ENCODE assay signal across 9 mouse cellular contexts in genomic region chr7:19279052-19279451, GRCm38 (mm10). TPM values are rescaled to one million over a fixed set of nuclear protein-coding genes. Genes with fewer than 3 reads are reported as not detected.
DNase-seq lines count a peak whose midpoint lies in the region; ATAC-seq lines count a peak whose summit lies in the region.
"Had no signal": no experiment of that assay in that cellular context is flagged by ENCODE, and none has a peak within 500 bp of the region (broad histone marks: within the 10 kb centered on the region; RNA-seq: fewer than 3 reads in every experiment).

No protein-coding gene starts in this region.

- no peak for DNase-seq in kidney, postnatal 25 days
- no peak for DNase-seq in cerebellum, adult 9-11 months
- DNase-seq in urinary bladder, postnatal 25 days (ENCODE audit: low spot score), result no peak
- DNase-seq in cerebellum, postnatal 36 days, result no peak
- DNase-seq: cerebellum, adult 18-20 months had no signal

- H3K27ac ChIP-seq in kidney, embryonic 15.5 days, result no peak overlapping the region
- H3K27ac ChIP-seq in embryonic facial prominence, embryonic 15.5 days (replicated peaks), result no peak overlapping the region
- H3K27ac ChIP-seq in limb, embryonic 12.5 days, result no peak overlapping the region
- H3K27ac ChIP-seq in neural tube, embryonic 14.5 days (ENCODE audit: low read depth, low read length), result no peak overlapping the region

- no peaks in the 10 kb centered on the region for H3K9me3 ChIP-seq in kidney, embryonic 15.5 days (replicated peaks)
- H3K9me3 ChIP-seq in embryonic facial prominence, embryonic 15.5 days (replicated peaks), result no peaks in the 10 kb centered on the region
- H3K9me3 ChIP-seq in limb, embryonic 12.5 days, result 0 out of 2 replicates have a peak, but pooled peaks cover 3% of the 10 kb centered on the region
- H3K9me3 ChIP-seq in neural tube, embryonic 14.5 days (ENCODE audit: control insufficient read depth, low read length), result no peaks in the 10 kb centered on the region

- H3K27me3 ChIP-seq in kidney, embryonic 15.5 days, result peaks cover 60% of the 10 kb centered on the region
- peaks cover 54% of the 10 kb centered on the region for H3K27me3 ChIP-seq in embryonic facial prominence, embryonic 15.5 days
- H3K27me3 ChIP-seq in limb, embryonic 12.5 days, result peaks cover 72% of the 10 kb centered on the region
- H3K27me3 ChIP-seq in neural tube, embryonic 14.5 days (ENCODE audit: control insufficient read depth, insufficient read depth, low read length), result peaks cover 32% of the 10 kb centered on the region

- peak overlapping the region; percentile 62 for H3K4me2 ChIP-seq in kidney, embryonic 15.5 days
- peak overlapping the region; percentile 40 for H3K4me2 ChIP-seq in embryonic facial prominence, embryonic 15.5 days (replicated peaks)
- peak overlapping the region; percentile 51 for H3K4me2 ChIP-seq in limb, embryonic 12.5 days
- peak overlapping the region; percentile 35 for H3K4me2 ChIP-seq in neural tube, embryonic 14.5 days (ENCODE audit: low read depth, low read length)

- no peak for ATAC-seq in kidney, embryonic 15.5 days (replicated peaks; ENCODE audit: low FRiP score)
- no peak for ATAC-seq in embryonic facial prominence, embryonic 15.5 days (ENCODE audit: insufficient number of reproducible peaks, low FRiP score, low TSS enrichment, low read depth)
- ATAC-seq in limb, embryonic 12.5 days (ENCODE audit: insufficient number of reproducible peaks, insufficient read depth, low FRiP score, low TSS enrichment, low read depth), result no peak
- ATAC-seq in neural tube, embryonic 14.5 days (ENCODE audit: low read depth), result no peak

- peak overlapping the region; percentile 39 for H3K4me3 ChIP-seq in kidney, embryonic 15.5 days (replicated peaks)
- peak overlapping the region; percentile 29 for H3K4me3 ChIP-seq in embryonic facial prominence, embryonic 15.5 days (replicated peaks)
- H3K4me3 ChIP-seq in limb, embryonic 12.5 days (replicated peaks), result peak overlapping the region; percentile 33
- peak overlapping the region; percentile 23 for H3K4me3 ChIP-seq in neural tube, embryonic 14.5 days (ENCODE audit: low read depth, low read length)

- H3K36me3 ChIP-seq in kidney, embryonic 15.5 days, result no peaks in the 10 kb centered on the region
- H3K36me3 ChIP-seq in embryonic facial prominence, embryonic 15.5 days, result no peaks in the 10 kb centered on the region
- no peaks in the 10 kb centered on the region for H3K36me3 ChIP-seq in limb, embryonic 12.5 days
- no peaks in the 10 kb centered on the region for H3K36me3 ChIP-seq in neural tube, embryonic 14.5 days (ENCODE audit: control insufficient read depth, insufficient read depth, low read length)

- WGBS in kidney, embryonic 15.5 days, result 5% methylated on average over 34 of the region's 34 CpGs
- WGBS in embryonic facial prominence, embryonic 15.5 days, result under 1% methylated on average over 34 of the region's 34 CpGs
- WGBS in limb, embryonic 12.5 days, result 2% methylated on average over 34 of the region's 34 CpGs
- 5% methylated on average over 31 of the region's 34 CpGs for WGBS in neural tube, embryonic 14.5 days

- H3K9ac ChIP-seq in kidney, embryonic 15.5 days, result no peak overlapping the region
- no peak overlapping the region for H3K9ac ChIP-seq in embryonic facial prominence, embryonic 15.5 days
- H3K9ac ChIP-seq in limb, embryonic 12.5 days (replicated peaks), result no peak overlapping the region
- no peak overlapping the region for H3K9ac ChIP-seq in neural tube, embryonic 14.5 days (replicated peaks; ENCODE audit: low read depth, low read length)

- H3K4me1 ChIP-seq in kidney, embryonic 15.5 days, result peaks cover 24% of the 10 kb centered on the region
- H3K4me1 ChIP-seq in embryonic facial prominence, embryonic 15.5 days, result peaks cover 24% of the 10 kb centered on the region
- peaks cover 17% of the 10 kb centered on the region for H3K4me1 ChIP-seq in limb, embryonic 12.5 days (replicated peaks)
- H3K4me1 ChIP-seq in neural tube, embryonic 14.5 days (ENCODE audit: control insufficient read depth, insufficient read depth, low read length), result peaks cover 6% of the 10 kb centered on the region; the same call in 1 of the 2 replicates

RNA-seq across cellular contexts. Expression of gene Ppm1n, which starts 0.8 kb away (rescaled TPM):
- 0.13 TPM in 1 of 2 replicates, not detected in the other for polyA plus RNA-seq in kidney, embryonic 15.5 days (2015; fragmentation: Nextera tagmentation; extraction: Ambion mirVana)
- polyA plus RNA-seq in embryonic facial prominence, embryonic 15.5 days (2015; fragmentation: Nextera tagmentation; extraction: Ambion mirVana), result 0.14 and 0.41 TPM in 2 replicates
- not detected in 2 replicates for polyA plus RNA-seq in limb, embryonic 12.5 days (2016; fragmentation: Nextera tagmentation; extraction: Ambion mirVana)
- polyA plus RNA-seq in neural tube, embryonic 14.5 days (2014; fragmentation: Nextera tagmentation; extraction: Ambion mirVana), result 0.66 and 0.75 TPM in 2 replicates

RNA-seq across cellular contexts. Expression of gene Rtn2, which starts 3.4 kb away (rescaled TPM):
- 8.3 and 9.2 TPM in 2 replicates for polyA plus RNA-seq in kidney, embryonic 15.5 days (2015; fragmentation: Nextera tagmentation; extraction: Ambion mirVana)
- polyA plus RNA-seq in embryonic facial prominence, embryonic 15.5 days (2015; fragmentation: Nextera tagmentation; extraction: Ambion mirVana), result 39.2 and 41.9 TPM in 2 replicates
- 12.4 and 12.8 TPM in 2 replicates for polyA plus RNA-seq in limb, embryonic 12.5 days (2016; fragmentation: Nextera tagmentation; extraction: Ambion mirVana)
- 115 and 118 TPM in 2 replicates for polyA plus RNA-seq in neural tube, embryonic 14.5 days (2014; fragmentation: Nextera tagmentation; extraction: Ambion mirVana)

RNA-seq across cellular contexts. Expression of gene Vasp, which starts 7.4 kb away (rescaled TPM):
- polyA plus RNA-seq in kidney, embryonic 15.5 days (2015; fragmentation: Nextera tagmentation; extraction: Ambion mirVana), result 87.4 and 89.8 TPM in 2 replicates
- 85.2 TPM in 2 replicates for polyA plus RNA-seq in embryonic facial prominence, embryonic 15.5 days (2015; fragmentation: Nextera tagmentation; extraction: Ambion mirVana)
- 66.4 and 68.8 TPM in 2 replicates for polyA plus RNA-seq in limb, embryonic 12.5 days (2016; fragmentation: Nextera tagmentation; extraction: Ambion mirVana)
- 17.4 and 40.9 TPM in 2 replicates for polyA plus RNA-seq in neural tube, embryonic 14.5 days (2014; fragmentation: Nextera tagmentation; extraction: Ambion mirVana)

RNA-seq across cellular contexts. Expression of gene Fosb, which starts 30.8 kb away (rescaled TPM):
- 0.09 and 0.26 TPM in 2 replicates for polyA plus RNA-seq in kidney, embryonic 15.5 days (2015; fragmentation: Nextera tagmentation; extraction: Ambion mirVana)
- polyA plus RNA-seq in embryonic facial prominence, embryonic 15.5 days (2015; fragmentation: Nextera tagmentation; extraction: Ambion mirVana), result 0.21 and 0.69 TPM in 2 replicates
- 0.18 and 0.20 TPM in 2 replicates for polyA plus RNA-seq in limb, embryonic 12.5 days (2016; fragmentation: Nextera tagmentation; extraction: Ambion mirVana)
- polyA plus RNA-seq in neural tube, embryonic 14.5 days (2014; fragmentation: Nextera tagmentation; extraction: Ambion mirVana), result not detected in 2 replicates

RNA-seq across cellular contexts. Expression of gene Opa3, which starts 50.9 kb away (rescaled TPM):
- polyA plus RNA-seq in kidney, embryonic 15.5 days (2015; fragmentation: Nextera tagmentation; extraction: Ambion mirVana), result 38.8 and 40.5 TPM in 2 replicates
- polyA plus RNA-seq in embryonic facial prominence, embryonic 15.5 days (2015; fragmentation: Nextera tagmentation; extraction: Ambion mirVana), result 30.8 and 32.5 TPM in 2 replicates
- 38.7 and 39.5 TPM in 2 replicates for polyA plus RNA-seq in limb, embryonic 12.5 days (2016; fragmentation: Nextera tagmentation; extraction: Ambion mirVana)
- polyA plus RNA-seq in neural tube, embryonic 14.5 days (2014; fragmentation: Nextera tagmentation; extraction: Ambion mirVana), result 36.6 and 37.6 TPM in 2 replicates
